Mouse (Mus musculus) liver, adult 2 months (tissue): ENCODE measurements around the gene Sh3gl2.

ENCODE experiments used
- CTCF ChIP-seq: fragments of 200-500 bp; IDR thresholded peaks from 2 replicates; pipeline ENCODE4 v1.5.1; 2011; ENCODE audit warnings: low read depth, low read length, control low read depth
- POLR2A ChIP-seq: fragments of 200-500 bp; IDR thresholded peaks from 2 replicates; pipeline ENCODE4 v1.6.1; 2011; ENCODE audit warnings: low read length, control low read depth; ENCODE audit not compliant: insufficient read depth; ENCODE audit errors: extremely low read depth

DNA sequence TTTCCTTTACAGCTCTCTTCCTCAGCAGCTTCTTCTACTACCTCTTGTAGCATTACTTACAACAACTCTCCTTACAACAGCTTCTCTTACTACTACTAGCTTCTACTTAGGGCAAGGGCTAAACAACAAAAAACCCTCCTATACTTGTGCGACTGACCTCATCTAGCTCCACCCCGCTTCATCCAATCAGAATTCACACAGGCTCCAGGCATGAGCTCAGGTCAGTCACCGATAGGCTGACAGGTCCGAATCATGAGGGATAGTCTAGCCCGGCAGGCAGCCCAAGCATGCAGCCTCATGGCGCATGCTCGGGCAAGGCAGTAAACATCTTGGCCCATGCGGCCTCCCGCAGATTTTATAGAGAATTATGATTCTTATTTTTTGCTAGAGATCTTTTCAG is 78.2 kb downstream of the Sh3gl2 start:
- TF ChIP-seq POLR2A (no peak), CTCF (no peak)
